8 mouse cellular contexts compared by ENCODE assay signal in the genomic region with DNA sequence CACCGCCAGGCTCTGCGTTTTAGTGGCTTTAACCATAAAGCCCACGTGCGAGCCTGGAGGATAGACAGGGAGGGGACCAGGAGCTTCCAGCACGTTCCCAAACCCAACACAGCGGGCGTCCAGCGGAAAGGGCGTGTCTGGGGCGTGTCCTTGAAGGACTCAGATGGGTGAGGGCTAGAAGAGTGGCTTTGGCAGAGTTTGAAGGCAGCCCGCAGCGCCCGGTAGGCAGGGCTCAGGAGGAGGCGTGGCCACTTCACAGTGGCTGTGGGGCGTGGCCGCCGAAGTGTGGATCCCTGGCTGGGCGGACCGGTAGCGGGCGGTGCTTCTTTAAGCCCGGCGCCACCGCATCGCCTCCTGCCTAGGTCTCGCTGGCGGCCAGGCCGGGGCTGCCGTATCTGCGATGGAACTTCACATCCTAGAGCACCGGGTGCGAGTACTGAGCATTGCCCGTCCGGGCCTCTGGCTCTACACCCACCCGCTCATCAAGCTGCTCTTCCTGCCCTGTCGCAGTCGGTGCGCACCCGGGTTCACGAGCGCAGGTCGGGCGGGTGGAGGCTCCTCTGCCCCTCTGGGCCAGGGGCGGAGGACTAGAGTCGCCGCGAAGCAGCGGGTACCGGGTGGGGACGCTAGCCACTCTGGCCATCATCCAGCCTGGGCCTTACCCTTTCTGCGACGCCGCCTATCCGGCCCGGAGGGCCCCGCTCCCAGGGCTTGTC. TPM values are rescaled to one million over a fixed set of nuclear protein-coding genes. Genes with fewer than 3 reads are reported as not detected.
A peak's percentile ranks its signal among the peaks of the same experiment; 100 is the strongest.
DNase-seq lines count a peak whose midpoint lies in the region; ATAC-seq lines count a peak whose summit lies in the region.

Castor1 (plus strand) TSS at position 312 of the 716 bp plus-strand sequence.

- 0 out of 2 replicates have a peak, but pooled peaks cover 7% of the 10 kb centered on the region for H3K4me1 ChIP-seq in hindbrain, embryonic 14.5 days (replicated peaks; ENCODE audit: control insufficient read depth, insufficient read depth, low read length)
- H3K4me1 ChIP-seq in megakaryocyte, embryonic 14.5 days = peaks cover 30% of the 10 kb centered on the region

- 0 out of 2 replicates have a peak, but pooled peaks cover 5% of the 10 kb centered on the region for H3K9me3 ChIP-seq in hindbrain, embryonic 14.5 days (ENCODE audit: control insufficient read depth, low read length)
- peaks cover 5% of the 10 kb centered on the region; the same call in 1 of the 2 replicates for H3K9me3 ChIP-seq in megakaryocyte, embryonic 14.5 days

- peak within 1 kb of the TSS; percentile 49 for H3K9ac ChIP-seq in hindbrain, embryonic 14.5 days

- H3K27me3 ChIP-seq in hindbrain, embryonic 14.5 days (ENCODE audit: control insufficient read depth, insufficient read depth, low read length) = peaks cover 26% of the 10 kb centered on the region
- peaks cover 48% of the 10 kb centered on the region for H3K27me3 ChIP-seq in megakaryocyte, embryonic 14.5 days (replicated peaks)

- 1% methylated on average over 55 of the region's 56 CpGs for WGBS in hindbrain, embryonic 14.5 days

- DNase-seq in T-cell, adult 2 months (ENCODE audit: low spot score) = peak; percentile 88
- peak; percentile 40 to 42 for DNase-seq in cerebellum, postnatal 4 days (ENCODE audit: low spot score in 2 of 2)
- peak; percentile 48 to 58 for DNase-seq in frontal cortex, postnatal 36 days (ENCODE audit: low spot score in 2 of 2)
- peak; percentile 53 for DNase-seq in hindbrain, embryonic 14.5 days (ENCODE audit: low spot score)
- peak; percentile 39 to 54 for DNase-seq in left cerebral cortex, adult 8-10 months (ENCODE audit: low spot score in 2 of 2)
- DNase-seq in right cerebral cortex, postnatal 10 days (ENCODE audit: low spot score in 2 of 2) = peak; percentile 74 to 75
- peak; percentile 76 for DNase-seq in urinary bladder, postnatal 25 days (ENCODE audit: low spot score)

- ATAC-seq in hindbrain, embryonic 14.5 days (ENCODE audit: low FRiP score) = peak; percentile 71

- peak within 1 kb of the TSS; percentile 37 for H3K4me3 ChIP-seq in hindbrain, embryonic 14.5 days (replicated peaks; ENCODE audit: low read length)
- peak within 1 kb of the TSS; percentile 92 for H3K4me3 ChIP-seq in megakaryocyte, embryonic 14.5 days (replicated peaks)

- peak within 1 kb of the TSS; percentile 79 for H3K4me2 ChIP-seq in hindbrain, embryonic 14.5 days (replicated peaks)

- H3K36me3 ChIP-seq in hindbrain, embryonic 14.5 days (replicated peaks; ENCODE audit: control insufficient read depth, insufficient read depth) = peaks cover 28% of the 10 kb centered on the region
- H3K36me3 ChIP-seq in megakaryocyte, embryonic 14.5 days (replicated peaks; ENCODE audit: low read length) = peaks cover 29% of the 10 kb centered on the region

- no peak within 1 kb of the TSS for H3K27ac ChIP-seq in hindbrain, embryonic 14.5 days

RNA-seq across cellular contexts. Expression of gene Castor1, which starts in this region (rescaled TPM):
- polyA plus RNA-seq in hindbrain, embryonic 14.5 days (2014; fragmentation: Nextera tagmentation; extraction: Ambion mirVana) = 3.8 and 4.5 TPM in 2 replicates
- 1 to 10 TPM; 3.1 to 5.9 (median 4.4) TPM for total RNA-seq in left cerebral cortex, adult 8-10 months (2022)
- 1.4 TPM in 1 of 2 replicates, not detected in the other for polyA plus RNA-seq in megakaryocyte, embryonic 14.5 days (2012; ENCODE audit: insufficient read depth, low replicate concordance)
